Mouse (Mus musculus) heart, embryonic 10.5 days (tissue): Measurements from ENCODE around the gene Mrap. TPM values are rescaled to one million over a fixed set of nuclear protein-coding genes. Genes with fewer than 3 reads are reported as not detected.

Experiments used
- DNase-seq: peaks from one replicate; pipeline ENCODE4 v3.0.0-alpha.2; 2017; ENCODE audit warnings: low spot score
- H3K27ac ChIP-seq: fragments of 300-500 bp; sonication (generic); 2 replicates; pipeline ENCODE4 v1.5.1; 2016; ENCODE audit warnings: mild to moderate bottlenecking
- H3K27me3 ChIP-seq: fragments of 300-500 bp; sonication (generic); 2 replicates; pipeline ENCODE4 v1.6.1; 2016; ENCODE audit warnings: mild to moderate bottlenecking; ENCODE audit not compliant: poor library complexity, insufficient read depth, severe bottlenecking
- H3K36me3 ChIP-seq: fragments of 300-500 bp; sonication (generic); 2 replicates; pipeline ENCODE4 v1.6.1; 2016; ENCODE audit warnings: mild to moderate bottlenecking, moderate library complexity
- H3K4me1 ChIP-seq: fragments of 300-500 bp; sonication (generic); 2 replicates; pipeline ENCODE4 v1.6.1; 2016; ENCODE audit warnings: mild to moderate bottlenecking
- H3K4me3 ChIP-seq: fragments of 300-500 bp; sonication (generic); 2 replicates; pipeline ENCODE4 v1.5.1; 2016; ENCODE audit warnings: mild to moderate bottlenecking, moderate library complexity
- H3K9me3 ChIP-seq: fragments of 300-500 bp; sonication (generic); 2 replicates; pipeline ENCODE4 v1.6.1; 2016; ENCODE audit warnings: mild to moderate bottlenecking, moderate library complexity
- WGBS: fragments of 180-500 bp; shearing (Covaris S2); methylation state at CpG from one replicate; pipeline ENCODE4 v1.1.7; 2016; 5-methylcytosine and 5-hydroxymethylcytosine counted together
- polyA plus RNA-seq: library from polyadenylated mRNA; unstranded; fragments of >200 nt; fragmentation: Nextera tagmentation; extraction: Ambion mirVana; gene quantifications from 2 replicates; pipeline ENCODE4 v1.2.1, GENCODE M21; 2016

The Mrap gene
- polyA plus RNA-seq, 1 experiment from 2014 or later = 26.7 TPM

GRCm38 (mm10) chr16:90766919-90767454 lies 29.0 kb downstream of the Mrap start:
- peaks cover 91% of the 10 kb centered on the region for H3K36me3 ChIP-seq
- 0 out of 2 replicates have a peak, but pooled peaks cover 2% of the 10 kb centered on the region for H3K4me1 ChIP-seq
- H3K27ac ChIP-seq = no peak overlapping the region
- H3K4me3 ChIP-seq = no peak overlapping the region
- 91% methylated on average over 15 of the region's 15 CpGs for WGBS
- H3K27me3 ChIP-seq = no peaks in the 10 kb centered on the region
- no peaks in the 10 kb centered on the region for H3K9me3 ChIP-seq
- DNase-seq = no peak

DNA sequence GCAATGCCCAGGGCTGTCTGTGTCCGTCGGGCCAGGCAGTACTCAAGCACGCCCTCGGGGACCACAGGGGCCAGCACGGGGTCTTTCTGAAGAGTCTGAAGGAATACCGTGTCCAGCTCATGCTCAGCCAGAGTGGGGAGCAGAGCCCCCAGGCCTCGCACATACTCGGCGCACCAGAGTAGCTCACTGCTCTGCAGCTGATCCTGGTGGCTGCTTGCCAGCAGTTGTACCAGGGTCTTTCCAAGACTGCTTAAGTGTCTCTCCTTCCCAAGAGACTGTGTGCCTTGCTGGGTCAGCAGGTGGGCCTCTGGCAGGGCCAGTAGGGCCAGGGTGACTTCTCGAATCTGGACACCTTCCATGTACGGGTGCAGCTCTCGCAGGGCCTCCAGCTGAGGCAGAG lies 36.2 kb downstream of the Mrap start:
- 0 out of 2 replicates have a peak, but pooled peaks cover 3% of the 10 kb centered on the region for H3K4me1 ChIP-seq
- H3K27ac ChIP-seq = no peak overlapping the region
- H3K9me3 ChIP-seq = no peaks in the 10 kb centered on the region
- H3K4me3 ChIP-seq = no peak overlapping the region
- 94% methylated on average over 12 of the region's 12 CpGs for WGBS
- no peak for DNase-seq
- peaks cover 98% of the 10 kb centered on the region for H3K36me3 ChIP-seq
- H3K27me3 ChIP-seq = no peaks in the 10 kb centered on the region

GRCm38 (mm10) chr16:90774646-90775045 lies 36.6 kb downstream of the Mrap start:
- peaks cover 98% of the 10 kb centered on the region for H3K36me3 ChIP-seq
- DNase-seq = no peak
- no peaks in the 10 kb centered on the region for H3K9me3 ChIP-seq
- no peak overlapping the region for H3K27ac ChIP-seq
- H3K4me3 ChIP-seq = no peak overlapping the region
- H3K27me3 ChIP-seq = no peaks in the 10 kb centered on the region
- 81% methylated on average over 6 of the region's 6 CpGs for WGBS
- H3K4me1 ChIP-seq = 0 out of 2 replicates have a peak, but pooled peaks cover 3% of the 10 kb centered on the region

- peaks cover 99% of the 10 kb centered on the region for H3K36me3 ChIP-seq
- H3K9me3 ChIP-seq = no peaks in the 10 kb centered on the region
- no peaks in the 10 kb centered on the region for H3K27me3 ChIP-seq
- H3K4me1 ChIP-seq = 0 out of 2 replicates have a peak, but pooled peaks cover 3% of the 10 kb centered on the region
- no peak for DNase-seq
- H3K27ac ChIP-seq = no peak overlapping the region
- H3K4me3 ChIP-seq = no peak overlapping the region
- WGBS = 80% methylated on average over 10 of the region's 10 CpGs
Observed at GRCm38 (mm10) chr16:90775946-90776520, 38.0 kb downstream of the Mrap start.

DNA sequence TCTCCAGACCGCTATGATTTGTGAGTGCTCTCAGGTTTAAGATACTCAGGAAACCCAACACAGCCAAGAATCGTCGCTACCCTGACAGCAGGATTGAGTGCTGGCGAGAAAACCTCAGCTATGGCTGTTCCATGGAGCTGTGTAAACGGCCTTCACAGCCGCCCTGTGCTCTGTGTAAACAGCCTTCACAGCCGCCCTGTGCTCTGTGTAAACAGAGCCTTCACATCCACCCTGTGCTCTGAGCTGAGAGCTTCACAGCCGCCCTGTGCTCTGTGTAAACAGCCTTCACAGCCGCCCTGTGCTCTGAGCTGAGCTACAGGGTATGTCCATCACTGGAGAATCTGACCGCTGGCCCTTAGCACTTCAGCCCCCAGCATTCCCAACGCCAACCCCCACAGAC lies 41.8 kb downstream of the Mrap start:
- WGBS = 59% methylated on average over 11 of the region's 11 CpGs
- Histone ChIP-seq H3K27me3 (no peaks in the 10 kb centered on the region), H3K27ac (no peak overlapping the region), H3K4me1 (peaks cover 14% of the 10 kb centered on the region), H3K9me3 (no peaks in the 10 kb centered on the region), H3K4me3 (no peak overlapping the region), H3K36me3 (peaks cover 94% of the 10 kb centered on the region)
- no peak for DNase-seq

DNA sequence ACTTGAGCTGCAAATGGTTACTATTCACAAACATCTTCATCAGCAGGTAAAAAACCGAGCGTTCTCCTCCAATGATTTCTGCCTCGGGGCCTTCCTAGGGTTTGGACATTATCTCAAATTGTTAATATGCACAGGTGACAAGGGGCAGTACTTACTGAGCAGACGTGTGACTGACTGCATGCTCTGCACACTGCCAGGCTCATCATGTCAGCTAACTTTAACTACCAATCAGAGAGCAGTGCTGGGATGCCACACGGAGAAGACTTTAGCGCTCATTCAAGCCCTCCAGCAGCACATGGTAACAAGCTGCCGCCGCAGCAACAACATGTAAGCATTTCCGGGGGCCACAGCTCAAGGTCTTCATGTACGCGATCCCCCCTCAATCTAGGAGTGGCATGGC lies 45.3 kb downstream of the Mrap start:
- no peak overlapping the region for H3K4me3 ChIP-seq
- H3K27me3 ChIP-seq = no peaks in the 10 kb centered on the region
- H3K4me1 ChIP-seq = peaks cover 24% of the 10 kb centered on the region
- no peaks in the 10 kb centered on the region for H3K9me3 ChIP-seq
- H3K27ac ChIP-seq = 0 out of 2 replicates have a peak overlapping the region, but pooled peaks have one; percentile 44
- peaks cover 94% of the 10 kb centered on the region for H3K36me3 ChIP-seq
- WGBS = 77% methylated on average over 11 of the region's 11 CpGs
- no peak for DNase-seq

- H3K4me1 ChIP-seq = peaks cover 24% of the 10 kb centered on the region
- no peak overlapping the region for H3K4me3 ChIP-seq
- no peaks in the 10 kb centered on the region for H3K27me3 ChIP-seq
- 52% methylated on average over 4 of the region's 4 CpGs for WGBS
- peak overlapping the region; percentile 57; the same call in 1 of the 2 replicates for H3K27ac ChIP-seq
- peaks cover 93% of the 10 kb centered on the region for H3K36me3 ChIP-seq
- no peak for DNase-seq
- H3K9me3 ChIP-seq = no peaks in the 10 kb centered on the region
Observed at GRCm38 (mm10) chr16:90785257-90785656, 47.2 kb downstream of the Mrap start.

- Histone ChIP-seq H3K4me1 (peaks cover 32% of the 10 kb centered on the region), H3K9me3 (no peaks in the 10 kb centered on the region), H3K4me3 (no peak overlapping the region), H3K27ac (no peak overlapping the region), H3K27me3 (no peaks in the 10 kb centered on the region), H3K36me3 (peaks cover 95% of the 10 kb centered on the region)
- 90% methylated on average over 6 of the region's 6 CpGs for WGBS
- DNase-seq = no peak
Observed at GRCm38 (mm10) chr16:90788580-90788979, 50.6 kb downstream of the Mrap start.

DNA sequence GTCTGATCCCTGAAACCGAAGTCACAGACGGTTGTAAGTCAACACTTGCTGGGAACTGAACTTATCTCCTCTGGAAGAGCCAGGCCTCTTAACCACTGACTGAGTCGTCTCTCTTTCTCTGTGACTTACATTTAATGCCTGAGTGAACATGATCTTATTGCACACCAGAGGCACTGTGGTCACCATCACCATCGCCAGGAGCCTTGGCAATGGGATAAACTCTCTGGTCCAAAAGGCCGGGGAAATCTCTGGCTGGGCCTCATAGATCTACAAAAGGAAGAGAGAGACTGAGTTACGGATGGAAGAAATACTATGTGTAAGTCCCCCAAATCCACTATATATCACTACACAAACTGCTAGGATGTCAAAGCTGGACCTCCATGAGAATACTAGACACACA lies 52.9 kb downstream of the Mrap start:
- Histone ChIP-seq H3K27ac (no peak overlapping the region), H3K36me3 (peaks cover 94% of the 10 kb centered on the region), H3K27me3 (no peaks in the 10 kb centered on the region), H3K4me1 (peaks cover 12% of the 10 kb centered on the region; the same call in 1 of the 2 replicates), H3K9me3 (no peaks in the 10 kb centered on the region), H3K4me3 (no peak overlapping the region)
- DNase-seq = no peak
- WGBS = 90% methylated on average over 6 of the region's 6 CpGs

- WGBS = 75% methylated on average over 5 of the region's 5 CpGs
- Histone ChIP-seq H3K36me3 (peaks cover 94% of the 10 kb centered on the region), H3K27ac (no peak overlapping the region), H3K27me3 (no peaks in the 10 kb centered on the region), H3K9me3 (no peaks in the 10 kb centered on the region), H3K4me3 (no peak overlapping the region), H3K4me1 (peaks cover 10% of the 10 kb centered on the region; the same call in 1 of the 2 replicates)
- DNase-seq = no peak
Observed at GRCm38 (mm10) chr16:90792066-90792465, 54.1 kb downstream of the Mrap start.

DNA sequence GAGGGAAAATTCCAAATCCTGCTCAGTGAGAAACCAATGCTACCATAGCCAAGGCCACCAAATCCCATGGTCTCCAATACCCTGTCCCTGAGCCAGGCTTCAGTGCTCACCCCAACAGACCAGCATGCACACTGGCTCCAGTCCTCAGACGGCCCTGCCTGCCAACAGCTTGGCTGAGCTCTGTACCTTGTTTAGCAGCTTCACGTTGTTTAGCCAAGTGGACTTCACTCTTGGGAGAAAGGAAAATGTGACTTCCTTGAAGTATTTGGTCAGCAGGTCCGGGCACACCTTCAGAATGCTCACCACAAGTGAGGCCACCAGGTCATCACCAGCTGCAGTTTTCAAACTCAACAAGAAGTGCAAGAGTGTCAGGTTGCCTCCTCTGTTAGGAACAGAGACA lies 54.5 kb downstream of the Mrap start:
- no peaks in the 10 kb centered on the region for H3K27me3 ChIP-seq
- 71% methylated on average over 3 of the region's 3 CpGs for WGBS
- peaks cover 10% of the 10 kb centered on the region; the same call in 1 of the 2 replicates for H3K4me1 ChIP-seq
- H3K9me3 ChIP-seq = no peaks in the 10 kb centered on the region
- no peak overlapping the region for H3K27ac ChIP-seq
- peaks cover 94% of the 10 kb centered on the region for H3K36me3 ChIP-seq
- H3K4me3 ChIP-seq = no peak overlapping the region
- no peak for DNase-seq

DNA sequence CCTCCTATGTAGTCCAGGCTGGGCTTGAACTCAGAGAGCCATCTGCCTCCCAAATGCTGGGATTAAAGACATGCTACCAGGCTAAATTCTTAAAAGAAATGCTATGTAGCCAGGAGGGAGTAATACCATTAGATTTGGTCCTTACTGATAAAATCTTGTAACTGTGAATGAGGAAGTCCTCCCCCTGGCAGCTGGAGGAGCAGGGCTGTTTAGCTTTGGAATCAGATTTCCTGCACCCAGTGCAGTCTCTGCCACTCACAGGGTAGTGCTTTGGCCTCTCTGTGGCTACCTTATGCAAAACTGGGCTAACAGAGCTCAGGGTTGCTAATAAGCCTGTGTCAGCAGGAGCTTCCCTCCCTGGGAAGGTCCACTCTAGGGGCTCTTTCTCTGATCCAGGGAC lies 56.7 kb downstream of the Mrap start:
- peaks cover 89% of the 10 kb centered on the region for H3K36me3 ChIP-seq
- peaks cover 12% of the 10 kb centered on the region; the same call in 1 of the 2 replicates for H3K4me1 ChIP-seq
- no peaks in the 10 kb centered on the region for H3K9me3 ChIP-seq
- no peak for DNase-seq
- H3K4me3 ChIP-seq = no peak overlapping the region
- H3K27me3 ChIP-seq = no peaks in the 10 kb centered on the region
- no peak overlapping the region for H3K27ac ChIP-seq

DNA sequence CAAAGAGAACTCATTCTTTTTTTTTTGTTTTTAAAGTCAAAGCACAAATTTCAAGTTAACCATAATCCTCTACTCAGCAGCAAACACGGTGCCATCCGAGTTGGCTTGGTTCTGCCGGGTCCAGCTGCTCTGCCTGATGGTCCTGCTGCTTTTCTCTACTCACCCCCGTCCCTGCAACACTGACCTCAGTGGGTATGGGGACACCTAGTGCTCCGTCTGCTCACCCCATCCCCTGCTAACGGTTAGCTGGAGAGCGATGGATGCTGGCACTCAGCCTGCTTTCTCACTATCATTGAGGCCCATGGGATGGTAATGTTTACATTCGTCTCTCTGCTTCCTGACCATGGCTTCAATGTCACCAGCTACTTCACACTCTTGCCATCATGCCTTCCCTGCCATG lies 60.4 kb downstream of the Mrap start:
- H3K36me3 ChIP-seq = peaks cover 72% of the 10 kb centered on the region
- WGBS = 77% methylated on average over 8 of the region's 8 CpGs
- DNase-seq = no peak
- H3K27ac ChIP-seq = no peak overlapping the region
- H3K27me3 ChIP-seq = no peaks in the 10 kb centered on the region
- peaks cover 8% of the 10 kb centered on the region; the same call in 1 of the 2 replicates for H3K4me1 ChIP-seq
- H3K4me3 ChIP-seq = no peak overlapping the region
- no peaks in the 10 kb centered on the region for H3K9me3 ChIP-seq
